Mouse (Mus musculus): ENCODE data around the gene Rars2. TPM values are rescaled to one million over a fixed set of nuclear protein-coding genes. Genes with fewer than 3 reads are reported as not detected.

Gene Rars2
- polyA plus RNA-seq, 1 experiment: 15.4 TPM

GRCm38 (mm10) chr4:34653179-34653578 is 38.4 kb downstream of the Rars2 start:
- no peak for TF ChIP-seq POLR2A (IDR thresholded peaks at IDR 0.05; ENCODE audit: insufficient read length, low read depth)
- TF ChIP-seq USF1 (IDR thresholded peaks at IDR 0.05; ENCODE audit: low read depth): no peak
- TF ChIP-seq SRF (IDR thresholded peaks at IDR 0.05; ENCODE audit: control insufficient read depth, insufficient read length, low read depth): no peak
- no peak for TF ChIP-seq MYOD1 (IDR thresholded peaks at IDR 0.05; ENCODE audit: control insufficient read depth in 1 of 3, insufficient read length in 2 of 3, low read depth in 2 of 3)
- TF ChIP-seq MYOG (IDR thresholded peaks at IDR 0.05; ENCODE audit: control insufficient read depth in 1 of 3, insufficient read depth in 1 of 3, insufficient read length in 2 of 3, low read depth in 2 of 3): no peak
- no peak for TF ChIP-seq TCF3 (IDR thresholded peaks at IDR 0.05; ENCODE audit: insufficient read length, low read depth)
- no peak for TF ChIP-seq TCF12 (IDR thresholded peaks at IDR 0.05; ENCODE audit: insufficient read depth, poor library complexity, severe bottlenecking)
- no peak for TF ChIP-seq MAX (IDR thresholded peaks at IDR 0.05; ENCODE audit: low read depth)
- no peak for TF ChIP-seq CEBPB (IDR thresholded peaks at IDR 0.05; ENCODE audit: insufficient read depth, poor library complexity, severe bottlenecking)
- no peak for TF ChIP-seq E2F4 (IDR thresholded peaks at IDR 0.05; ENCODE audit: insufficient read depth)
- no peak for TF ChIP-seq POLR2AphosphoS2 (IDR thresholded peaks at IDR 0.05; ENCODE audit: insufficient read length, low read depth)
- TF ChIP-seq REST (IDR thresholded peaks at IDR 0.05; ENCODE audit: insufficient read depth, insufficient read length): no peak
- Histone ChIP-seq H3ac (ENCODE audit: control insufficient read depth, insufficient read length) (no peak overlapping the region), H3K79me2 (ENCODE audit: control insufficient read depth, insufficient read depth) (no peaks in the 10 kb centered on the region)

GRCm38 (mm10) chr4:34656101-34656500 is 41.3 kb downstream of the Rars2 start:
- Histone ChIP-seq H3K4me2 (ENCODE audit: low read depth) (no peak overlapping the region), H3ac (ENCODE audit: control insufficient read depth, insufficient read length) (no peak overlapping the region), H3K4me3 (no peak overlapping the region), H3K27me3 (ENCODE audit: control insufficient read depth, insufficient read depth, insufficient read length) (no peaks in the 10 kb centered on the region), H3K79me2 (ENCODE audit: control insufficient read depth, insufficient read depth) (no peaks in the 10 kb centered on the region), H3K36me3 (ENCODE audit: control insufficient read depth, insufficient read depth) (peaks cover 25% of the 10 kb centered on the region)
- TF ChIP-seq MYOD1 (IDR thresholded peaks at IDR 0.05; ENCODE audit: control insufficient read depth in 1 of 3, insufficient read length in 2 of 3, low read depth in 2 of 3) (no peak), USF1 (IDR thresholded peaks at IDR 0.05; ENCODE audit: low read depth) (no peak), TCF3 (IDR thresholded peaks at IDR 0.05; ENCODE audit: insufficient read length, low read depth) (no peak), MAX (IDR thresholded peaks at IDR 0.05; ENCODE audit: low read depth) (no peak), POLR2A (IDR thresholded peaks at IDR 0.05; ENCODE audit: insufficient read length, low read depth) (no peak), REST (IDR thresholded peaks at IDR 0.05; ENCODE audit: insufficient read depth, insufficient read length) (no peak), MYOG (IDR thresholded peaks at IDR 0.05; ENCODE audit: control insufficient read depth in 1 of 3, insufficient read depth in 1 of 3, insufficient read length in 2 of 3, low read depth in 2 of 3) (no peak), E2F4 (IDR thresholded peaks at IDR 0.05; ENCODE audit: insufficient read depth) (no peak), TCF12 (IDR thresholded peaks at IDR 0.05; ENCODE audit: insufficient read depth, poor library complexity, severe bottlenecking) (no peak), POLR2AphosphoS2 (IDR thresholded peaks at IDR 0.05; ENCODE audit: insufficient read length, low read depth) (no peak), SRF (IDR thresholded peaks at IDR 0.05; ENCODE audit: control insufficient read depth, insufficient read length, low read depth) (no peak), CEBPB (IDR thresholded peaks at IDR 0.05; ENCODE audit: insufficient read depth, poor library complexity, severe bottlenecking) (no peak)

More at GRCm38 (mm10) chr4:34653179-34653578, 38.4 kb downstream of the Rars2 start:
- no peak overlapping the region for H3K4me3 ChIP-seq
- H3K4me2 ChIP-seq (ENCODE audit: low read depth): no peak overlapping the region
- peaks cover 16% of the 10 kb centered on the region for H3K36me3 ChIP-seq (ENCODE audit: control insufficient read depth, insufficient read depth)
- H3K27me3 ChIP-seq (ENCODE audit: control insufficient read depth, insufficient read depth, insufficient read length): no peaks in the 10 kb centered on the region

GRCm38 (mm10) chr4:34659012-34659411 is 44.3 kb downstream of the Rars2 start:
- H3K4me2 ChIP-seq (ENCODE audit: low read depth): no peak overlapping the region
- peaks cover 30% of the 10 kb centered on the region for H3K36me3 ChIP-seq (ENCODE audit: control insufficient read depth, insufficient read depth)
- TF ChIP-seq TCF3 (IDR thresholded peaks at IDR 0.05; ENCODE audit: insufficient read length, low read depth): no peak
- TF ChIP-seq CEBPB (IDR thresholded peaks at IDR 0.05; ENCODE audit: insufficient read depth, poor library complexity, severe bottlenecking): no peak
- no peak for TF ChIP-seq POLR2A (IDR thresholded peaks at IDR 0.05; ENCODE audit: insufficient read length, low read depth)
- TF ChIP-seq MAX (IDR thresholded peaks at IDR 0.05; ENCODE audit: low read depth): no peak
- no peak for TF ChIP-seq REST (IDR thresholded peaks at IDR 0.05; ENCODE audit: insufficient read depth, insufficient read length)
- TF ChIP-seq POLR2AphosphoS2 (IDR thresholded peaks at IDR 0.05; ENCODE audit: insufficient read length, low read depth): no peak
- TF ChIP-seq MYOD1 (IDR thresholded peaks at IDR 0.05; ENCODE audit: control insufficient read depth in 1 of 3, insufficient read length in 2 of 3, low read depth in 2 of 3): no peak
- TF ChIP-seq TCF12 (IDR thresholded peaks at IDR 0.05; ENCODE audit: insufficient read depth, poor library complexity, severe bottlenecking): no peak
- TF ChIP-seq SRF (IDR thresholded peaks at IDR 0.05; ENCODE audit: control insufficient read depth, insufficient read length, low read depth): no peak
- no peak for TF ChIP-seq E2F4 (IDR thresholded peaks at IDR 0.05; ENCODE audit: insufficient read depth)
- no peak for TF ChIP-seq MYOG (IDR thresholded peaks at IDR 0.05; ENCODE audit: control insufficient read depth in 1 of 3, insufficient read depth in 1 of 3, insufficient read length in 2 of 3, low read depth in 2 of 3)
- TF ChIP-seq USF1 (IDR thresholded peaks at IDR 0.05; ENCODE audit: low read depth): no peak
- no peak overlapping the region for H3ac ChIP-seq (ENCODE audit: control insufficient read depth, insufficient read length)
- no peak overlapping the region for H3K4me3 ChIP-seq
- H3K79me2 ChIP-seq (ENCODE audit: control insufficient read depth, insufficient read depth): no peaks in the 10 kb centered on the region
- H3K27me3 ChIP-seq (ENCODE audit: control insufficient read depth, insufficient read depth, insufficient read length): no peaks in the 10 kb centered on the region

GRCm38 (mm10) chr4:34661514-34661913 is 46.8 kb downstream of the Rars2 start:
- H3K4me2 ChIP-seq (ENCODE audit: low read depth): no peak overlapping the region
- no peaks in the 10 kb centered on the region for H3K27me3 ChIP-seq (ENCODE audit: control insufficient read depth, insufficient read depth, insufficient read length)
- no peak overlapping the region for H3K4me3 ChIP-seq
- no peak overlapping the region for H3ac ChIP-seq (ENCODE audit: control insufficient read depth, insufficient read length)
- peaks cover 36% of the 10 kb centered on the region for H3K36me3 ChIP-seq (ENCODE audit: control insufficient read depth, insufficient read depth)
- H3K79me2 ChIP-seq (ENCODE audit: control insufficient read depth, insufficient read depth): no peaks in the 10 kb centered on the region
- TF ChIP-seq REST (IDR thresholded peaks at IDR 0.05; ENCODE audit: insufficient read depth, insufficient read length): no peak
- TF ChIP-seq SRF (IDR thresholded peaks at IDR 0.05; ENCODE audit: control insufficient read depth, insufficient read length, low read depth): no peak

GRCm38 (mm10) chr4:34661927-34662326 is 47.2 kb downstream of the Rars2 start:
- no peak overlapping the region for H3K4me3 ChIP-seq
- no peak overlapping the region for H3K4me2 ChIP-seq (ENCODE audit: low read depth)
- H3K36me3 ChIP-seq (ENCODE audit: control insufficient read depth, insufficient read depth): peaks cover 39% of the 10 kb centered on the region
- no peaks in the 10 kb centered on the region for H3K79me2 ChIP-seq (ENCODE audit: control insufficient read depth, insufficient read depth)
- no peak overlapping the region for H3ac ChIP-seq (ENCODE audit: control insufficient read depth, insufficient read length)
- TF ChIP-seq TCF3 (IDR thresholded peaks at IDR 0.05; ENCODE audit: insufficient read length, low read depth) (no peak), MYOG (IDR thresholded peaks at IDR 0.05; ENCODE audit: control insufficient read depth in 1 of 3, insufficient read depth in 1 of 3, insufficient read length in 2 of 3, low read depth in 2 of 3) (peak in 2 of 3 experiments; percentile 29 to 39), USF1 (IDR thresholded peaks at IDR 0.05; ENCODE audit: low read depth) (no peak), SRF (IDR thresholded peaks at IDR 0.05; ENCODE audit: control insufficient read depth, insufficient read length, low read depth) (no peak), POLR2AphosphoS2 (IDR thresholded peaks at IDR 0.05; ENCODE audit: insufficient read length, low read depth) (peak; percentile 22), REST (IDR thresholded peaks at IDR 0.05; ENCODE audit: insufficient read depth, insufficient read length) (no peak), E2F4 (IDR thresholded peaks at IDR 0.05; ENCODE audit: insufficient read depth) (no peak)
- H3K27me3 ChIP-seq (ENCODE audit: control insufficient read depth, insufficient read depth, insufficient read length): no peaks in the 10 kb centered on the region
